Mouse (Mus musculus) thymus, postnatal 4 days (tissue): ENCODE measurements around the gene Wnt5b.
A peak's percentile ranks its signal among the peaks of the same experiment; 100 is the strongest.

ENCODE experiments used
- DNase-seq: peaks from one replicate; pipeline ENCODE4 v3.0.0; 2021

Gene Wnt5b

DNA sequence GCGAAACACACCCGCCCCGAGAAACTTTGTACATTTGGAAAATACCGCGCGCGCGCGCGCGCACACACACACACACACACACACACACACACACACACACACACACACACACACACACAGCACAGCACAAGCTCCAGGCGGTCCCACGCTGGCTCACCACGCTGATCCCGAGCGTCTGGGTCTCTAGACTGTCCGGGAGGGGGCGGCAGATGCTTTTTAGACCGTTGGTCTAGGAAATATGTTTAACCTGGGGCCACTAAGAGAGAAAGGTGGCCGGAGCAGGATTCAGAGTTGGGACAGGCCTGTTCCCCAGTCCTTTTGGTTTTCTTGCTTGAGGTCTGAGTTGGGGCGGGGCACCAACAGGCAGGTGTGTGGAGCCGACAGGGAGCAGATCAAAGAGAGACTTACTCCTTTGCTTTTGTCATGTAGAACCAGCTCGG, 95.1 kb downstream of the Wnt5b start:
- DNase-seq = peak; percentile 77

DNA sequence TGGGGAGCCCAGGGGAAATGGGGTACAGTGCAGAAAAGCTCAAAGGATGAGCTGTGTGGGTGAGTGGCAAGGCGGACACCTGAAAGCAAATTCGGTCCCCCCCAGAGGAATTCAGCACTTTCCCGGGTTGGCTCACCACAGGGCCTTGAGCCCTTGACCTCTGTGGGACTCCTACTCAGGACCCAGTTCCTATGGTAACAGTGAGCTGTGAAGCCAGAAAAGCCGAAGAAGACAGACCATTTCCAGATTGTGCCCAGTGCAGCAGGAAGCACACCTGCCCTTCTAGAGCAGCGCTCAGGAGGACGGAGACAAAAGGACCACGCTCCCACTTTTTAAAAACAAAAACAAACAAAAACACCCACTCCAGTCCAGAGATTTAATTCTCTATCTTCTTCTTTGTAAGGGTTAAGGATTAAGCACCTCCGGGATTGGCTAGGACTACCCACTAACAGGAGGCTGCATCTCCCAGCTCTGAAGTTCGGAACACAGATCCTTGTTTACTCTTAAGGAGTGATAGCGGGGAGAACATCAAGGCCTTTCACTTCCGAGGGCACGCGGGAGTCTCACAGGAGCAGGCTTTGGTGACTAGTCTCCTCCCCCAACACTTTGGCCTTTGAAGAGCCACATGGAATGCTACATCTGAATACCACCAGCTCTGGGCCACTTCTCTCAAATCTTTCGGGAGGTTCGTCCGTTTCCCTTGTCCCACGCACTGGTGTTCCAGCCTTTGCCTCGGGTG, 95.7 kb downstream of the Wnt5b start:
- DNase-seq = no peak

DNA sequence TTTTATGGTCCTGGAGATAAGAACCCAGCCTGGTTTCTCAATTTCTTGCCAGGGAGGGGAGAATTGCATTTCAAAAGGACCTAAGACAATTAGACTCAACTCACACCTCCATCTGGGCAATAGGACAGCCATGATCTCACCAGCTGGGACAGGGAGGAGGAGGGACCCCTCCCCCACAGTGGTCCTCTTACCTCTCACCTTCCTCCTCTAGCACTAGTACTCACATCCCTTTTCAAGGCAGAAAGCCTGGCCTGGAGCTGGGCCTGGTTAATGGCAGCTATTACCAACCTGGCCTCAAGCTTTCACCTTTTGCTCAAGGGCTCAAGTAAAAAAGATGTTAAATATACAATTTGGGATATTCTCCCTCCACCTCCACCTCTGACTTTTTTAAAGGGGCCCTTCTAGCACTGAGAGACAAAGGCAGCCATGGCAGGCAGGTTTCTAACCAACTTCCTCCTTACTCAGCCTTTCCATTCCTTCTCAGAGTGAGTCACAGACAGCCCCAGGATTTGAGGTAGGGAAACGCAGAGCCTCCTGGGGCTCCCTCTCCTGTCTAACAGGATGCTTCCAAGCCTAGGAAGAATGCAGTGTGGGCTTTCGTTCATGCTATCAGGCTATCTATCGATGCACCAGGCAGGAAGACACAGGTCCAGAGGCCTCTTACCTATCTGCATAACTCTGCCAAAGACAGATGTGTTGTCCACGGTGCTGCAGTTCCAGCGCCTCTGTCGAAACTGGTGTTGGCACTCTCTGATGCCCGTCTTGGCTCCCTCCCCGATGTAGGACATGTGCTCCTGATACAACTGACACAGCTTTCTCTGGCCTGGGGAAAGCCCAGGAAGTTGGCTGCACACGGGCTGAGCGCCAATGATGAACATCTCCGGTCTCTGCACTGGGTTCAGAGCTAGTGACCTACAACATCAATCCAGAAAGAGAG, 98.2 kb downstream of the Wnt5b start:
- no peak for DNase-seq

DNA sequence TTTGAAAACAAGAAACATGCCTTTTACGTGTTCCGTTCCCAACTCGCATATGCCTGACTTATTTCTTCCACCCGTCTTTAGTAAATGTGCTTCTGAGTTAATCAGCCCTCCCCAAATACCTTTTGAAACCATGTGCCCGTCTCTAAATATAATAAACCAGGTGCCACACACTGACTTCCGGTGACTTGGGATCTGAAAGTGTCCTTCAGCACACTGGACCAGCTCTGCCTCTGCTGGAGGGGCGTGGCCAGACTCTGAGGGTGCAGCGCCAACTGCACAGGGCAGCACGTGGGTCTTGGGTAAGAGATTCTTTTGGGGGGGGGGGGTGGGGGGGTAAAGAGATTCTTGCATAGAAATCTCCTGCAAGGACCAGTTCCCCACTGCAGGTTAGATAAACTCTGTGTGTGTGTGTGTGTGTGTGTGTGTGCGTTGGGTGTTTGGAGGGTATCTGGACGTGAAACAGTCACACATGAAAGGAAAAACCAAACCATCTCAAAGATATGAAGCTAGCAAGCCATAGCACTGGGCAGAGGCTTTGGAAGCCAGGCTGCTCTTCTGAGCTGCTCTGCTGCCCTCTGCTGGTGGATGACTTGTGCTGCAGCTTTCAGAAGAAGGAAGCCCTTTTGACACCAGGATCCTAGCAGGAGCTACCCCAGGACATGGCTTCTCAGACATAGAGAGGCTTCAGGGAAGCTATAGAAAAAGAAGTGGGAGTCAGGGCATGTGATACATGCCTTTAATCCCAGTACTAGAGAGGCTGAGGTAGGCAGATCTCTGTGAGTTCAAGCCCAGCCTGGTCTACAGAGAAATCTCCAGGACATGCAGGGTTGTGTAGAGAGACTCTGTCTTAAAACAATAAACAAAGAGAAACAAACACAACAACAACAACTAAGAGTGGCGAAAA, 100.2 kb downstream of the Wnt5b start:
- DNase-seq = peak; percentile 88

DNA sequence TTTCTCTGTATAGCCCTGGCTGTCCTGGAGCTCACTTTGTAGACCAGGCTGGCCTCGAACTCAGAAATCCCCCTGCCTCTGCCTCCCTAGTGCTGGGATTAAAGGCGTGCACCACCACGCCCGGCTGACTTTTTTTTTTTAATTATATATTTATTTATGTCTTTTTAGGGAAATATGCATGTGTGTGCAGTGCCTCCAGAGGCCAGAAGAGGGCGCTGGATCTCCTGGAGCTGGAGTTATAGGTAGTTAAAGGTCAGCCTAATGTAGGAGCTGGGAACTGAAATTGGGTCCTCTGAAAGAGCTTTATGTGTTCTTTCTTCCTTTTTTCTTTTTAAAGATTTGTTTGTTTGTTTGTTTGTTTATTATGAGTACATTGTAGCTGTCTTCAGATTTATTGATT, 101.4 kb downstream of the Wnt5b start:
- peak; percentile 40 for DNase-seq

DNA sequence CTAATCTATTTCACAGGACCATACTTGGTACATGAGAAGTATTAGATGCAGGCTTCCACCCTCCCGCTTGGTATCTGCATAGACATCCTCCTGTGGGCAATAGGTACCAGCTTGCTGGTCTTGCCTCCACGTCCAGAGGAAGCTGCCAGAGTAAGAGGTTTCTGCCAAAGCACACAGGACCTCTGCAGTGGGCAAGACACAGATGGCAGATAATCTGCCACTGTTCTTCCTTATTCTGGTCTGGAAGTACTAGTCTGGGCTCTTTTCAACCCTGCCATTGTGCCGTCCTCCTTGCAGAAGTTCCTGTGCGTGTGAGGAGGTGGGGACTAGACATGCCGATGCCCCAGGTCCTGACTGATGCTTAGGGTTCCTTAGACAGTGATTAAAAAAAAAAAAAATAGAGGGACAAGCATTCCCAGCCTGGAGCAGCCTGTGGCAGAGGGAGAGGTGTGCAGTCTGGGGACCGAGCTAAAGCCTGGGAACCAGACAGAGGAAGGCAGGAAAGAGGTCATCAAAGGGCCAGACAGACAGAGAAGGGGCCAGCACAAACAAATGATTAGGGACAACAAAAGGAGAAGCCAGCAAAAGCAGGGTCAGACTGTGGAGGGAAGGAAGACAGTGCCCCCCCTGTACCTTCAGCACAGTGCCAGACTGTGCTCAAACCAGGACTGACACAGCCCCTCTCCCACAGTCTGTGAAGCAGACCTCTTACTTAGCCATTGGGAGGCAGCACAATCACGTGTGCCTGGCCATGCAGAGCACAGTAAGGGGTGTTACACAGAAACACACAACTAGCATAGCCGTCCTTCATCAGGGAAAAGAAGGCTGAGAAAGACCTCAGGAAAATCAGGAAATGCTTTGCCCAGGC, 106.0 kb downstream of the Wnt5b start:
- DNase-seq = no peak

DNA sequence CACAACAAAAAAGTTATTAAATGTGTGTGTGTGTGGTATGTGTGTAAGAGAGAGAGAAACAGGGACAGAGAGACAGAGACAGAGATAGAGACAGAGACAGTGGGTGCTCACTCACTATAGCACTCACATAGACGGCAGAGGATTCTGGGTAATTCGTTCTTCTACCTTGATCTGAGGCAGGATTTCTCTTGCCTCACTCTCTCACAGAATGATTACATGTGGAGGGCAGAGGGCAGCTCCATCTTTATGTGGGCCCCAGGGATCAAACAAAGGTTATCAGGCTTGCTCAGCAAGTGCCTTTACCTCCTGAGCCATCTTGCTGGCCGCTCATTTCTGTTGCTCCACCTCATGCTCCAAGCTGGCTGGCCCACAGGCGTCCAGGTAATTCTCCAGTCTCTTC, 109.8 kb downstream of the Wnt5b start:
- no peak for DNase-seq

DNA sequence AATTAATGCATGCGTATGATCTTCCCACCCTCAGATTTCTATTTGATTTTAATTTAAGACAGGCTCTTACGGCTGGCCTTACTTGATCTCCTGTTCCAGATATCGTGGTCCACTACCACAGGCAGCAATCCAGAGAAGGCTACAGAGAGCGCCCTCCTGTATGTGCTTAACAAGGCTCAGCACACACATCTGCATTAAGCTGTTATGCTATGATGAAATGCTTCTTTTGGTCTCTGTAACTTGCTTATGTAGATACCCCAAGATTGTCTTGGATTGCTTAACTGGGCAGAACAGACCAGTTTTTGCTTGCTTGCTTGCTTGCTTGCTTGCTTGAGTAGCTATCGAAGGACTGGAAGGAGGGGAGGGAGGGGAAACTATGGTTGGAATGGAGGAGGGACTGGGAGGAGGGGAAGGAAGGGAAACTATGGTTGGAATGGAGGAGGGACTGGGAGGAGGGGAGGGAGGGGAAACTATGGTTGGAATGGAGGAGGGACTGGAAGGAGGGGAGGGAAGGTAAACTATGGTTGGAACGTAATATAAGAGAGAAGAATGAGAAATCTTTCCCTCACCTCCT, 112.3 kb downstream of the Wnt5b start:
- no peak for DNase-seq

DNA sequence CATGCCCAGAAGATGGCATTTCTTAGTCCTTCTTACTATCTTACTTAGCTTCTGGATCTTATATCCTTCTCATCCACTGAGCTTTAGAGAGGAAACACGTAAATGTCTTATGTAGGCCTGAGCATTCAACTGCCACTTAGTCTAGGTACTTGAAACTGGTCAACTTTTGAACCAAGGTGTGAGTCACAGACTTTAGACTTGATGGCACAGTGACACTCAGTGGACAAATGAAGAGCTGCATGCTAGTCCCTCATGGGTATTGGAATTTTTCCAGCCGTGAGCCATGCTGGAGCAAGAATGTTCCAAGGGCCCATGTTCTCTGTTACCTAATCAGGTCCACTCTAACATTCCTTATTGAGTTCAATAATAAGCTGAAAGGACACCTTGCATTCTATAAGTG, 113.6 kb downstream of the Wnt5b start:
- DNase-seq = peak; percentile 68

DNA sequence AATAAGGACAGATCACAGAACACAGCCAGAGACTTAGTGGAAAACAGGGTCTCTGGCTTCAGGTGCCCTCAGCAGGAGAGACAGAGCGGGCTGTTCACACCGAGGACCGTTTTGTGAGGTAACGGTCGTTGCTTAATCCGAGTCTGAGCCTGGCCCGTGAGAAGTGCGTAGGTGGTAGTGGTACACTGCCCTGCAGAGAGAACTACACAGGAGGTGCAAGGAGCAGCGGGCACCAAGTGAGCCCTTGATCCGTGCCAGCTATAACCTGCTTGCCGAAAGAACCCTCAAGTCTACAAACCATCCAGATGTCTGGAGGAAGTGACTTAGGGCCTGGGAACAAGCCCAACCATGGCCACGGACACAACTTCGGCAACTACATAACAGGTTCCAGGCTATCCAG, 114.8 kb downstream of the Wnt5b start:
- DNase-seq = no peak

DNA sequence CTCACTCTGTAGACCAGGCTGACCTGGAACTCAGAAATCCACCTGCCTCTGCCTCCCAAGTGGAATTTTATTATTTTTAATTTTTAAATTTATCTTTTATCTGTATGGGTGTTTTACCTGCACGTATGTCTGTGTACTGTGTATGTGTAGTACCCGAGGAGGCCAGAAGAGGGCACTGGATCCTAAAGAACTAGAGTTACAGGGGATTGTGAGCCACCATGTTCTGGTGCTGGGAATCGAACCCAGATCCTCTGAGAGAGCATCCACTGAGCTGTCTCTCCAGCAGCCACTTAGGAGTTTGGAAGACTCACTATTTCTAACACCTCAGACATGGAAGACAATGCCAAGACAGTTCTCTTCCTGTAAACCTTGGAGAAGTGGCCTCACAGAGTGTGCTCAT, 115.5 kb downstream of the Wnt5b start:
- peak; percentile 75 for DNase-seq

DNA sequence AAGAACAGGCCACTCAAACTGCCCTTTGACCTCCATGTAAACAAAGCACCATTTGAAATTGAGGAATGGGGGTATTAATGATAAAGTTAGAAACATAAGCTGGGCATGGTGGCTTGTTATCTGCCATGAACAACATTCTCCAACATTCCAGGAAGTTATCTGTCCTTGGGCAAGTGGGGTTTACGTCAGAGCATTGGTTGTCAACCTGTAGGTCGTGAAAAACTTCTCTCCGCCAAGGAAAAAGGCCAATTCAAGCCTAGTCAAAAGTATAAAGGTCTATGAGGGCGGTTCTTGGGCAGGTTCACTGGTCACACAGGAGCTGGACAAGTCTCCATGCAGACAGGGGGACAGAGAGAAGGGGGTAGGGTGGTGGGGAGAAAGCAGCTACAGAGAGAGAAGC, 123.1 kb downstream of the Wnt5b start:
- no peak for DNase-seq

DNA sequence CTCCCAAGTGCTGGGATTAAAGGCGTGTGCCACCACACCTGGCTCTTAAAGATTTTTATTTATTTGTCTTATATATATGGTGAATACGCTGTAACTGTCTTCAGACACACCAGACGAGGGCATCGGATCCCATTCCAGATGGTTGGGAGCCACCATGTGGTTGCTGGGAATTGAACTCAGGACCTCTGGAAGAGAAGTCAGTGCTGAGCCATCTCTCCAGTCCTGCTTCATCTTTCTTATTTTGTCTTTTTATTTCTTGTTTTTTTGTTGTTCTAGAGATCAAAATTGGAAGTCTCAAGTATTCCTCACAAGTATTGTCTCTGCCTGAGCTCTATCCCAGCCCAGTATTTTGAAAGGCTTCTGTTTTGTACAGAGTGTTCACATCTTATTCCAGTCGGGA, 123.8 kb downstream of the Wnt5b start:
- DNase-seq = no peak

DNA sequence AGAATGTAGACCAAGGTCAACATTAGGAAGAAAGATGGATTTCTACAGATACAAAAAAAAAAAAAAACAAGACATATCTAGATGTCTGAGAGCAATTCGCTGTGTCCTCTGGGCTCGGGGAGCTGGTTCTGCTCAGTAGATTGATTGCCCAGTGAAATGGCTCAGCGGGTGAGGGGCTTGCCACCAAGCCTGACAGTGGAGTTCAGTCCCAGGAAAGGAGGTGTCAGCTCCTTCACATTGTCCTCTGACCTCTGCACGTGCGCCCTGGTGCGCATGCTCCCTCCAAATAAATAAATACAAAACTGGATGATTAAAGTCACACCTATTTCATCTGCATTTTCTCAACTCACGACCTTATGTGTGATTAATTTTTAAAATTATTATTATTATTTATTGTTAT, 124.7 kb downstream of the Wnt5b start:
- DNase-seq = no peak

DNA sequence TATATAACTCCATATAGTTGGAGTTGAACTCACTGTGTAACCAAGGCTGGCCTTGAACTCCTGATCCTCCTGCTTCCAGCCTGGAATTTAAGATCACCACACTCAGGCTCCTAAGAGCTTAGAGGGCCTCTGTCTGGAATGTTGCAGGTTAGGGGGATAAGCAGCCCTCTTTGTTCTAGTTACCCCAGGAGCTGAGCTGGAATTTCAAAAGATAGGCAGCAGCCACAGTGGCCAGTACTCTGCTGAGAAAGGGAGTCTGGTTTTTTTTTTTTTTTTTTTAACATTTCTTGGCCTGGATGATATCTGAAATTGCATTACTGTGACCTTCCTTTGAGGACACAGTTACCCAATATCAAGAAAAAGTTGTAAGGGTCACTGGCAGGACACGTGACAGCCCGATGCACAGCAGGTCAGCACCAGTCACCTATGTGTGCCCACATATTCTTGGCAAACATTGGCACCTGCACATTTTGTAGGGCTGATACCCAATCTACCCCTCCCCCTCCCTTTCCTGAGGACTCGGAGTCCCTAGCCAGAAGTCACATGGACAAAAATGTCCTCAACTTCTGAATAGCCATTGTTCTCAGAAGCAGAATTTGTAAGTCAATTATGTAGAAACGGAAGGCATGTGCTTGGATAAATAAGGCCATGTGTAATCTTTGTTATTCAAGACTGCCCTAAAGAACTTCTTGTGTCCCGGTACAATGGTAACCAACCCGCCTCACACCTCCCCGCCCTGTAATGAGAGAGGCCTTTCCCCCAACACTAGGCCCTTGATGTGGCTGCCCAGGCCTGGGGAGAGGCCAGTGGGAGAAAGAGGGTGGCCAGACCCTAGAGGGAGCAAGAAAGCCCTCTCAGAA, 125.5 kb downstream of the Wnt5b start:
- no peak for DNase-seq

DNA sequence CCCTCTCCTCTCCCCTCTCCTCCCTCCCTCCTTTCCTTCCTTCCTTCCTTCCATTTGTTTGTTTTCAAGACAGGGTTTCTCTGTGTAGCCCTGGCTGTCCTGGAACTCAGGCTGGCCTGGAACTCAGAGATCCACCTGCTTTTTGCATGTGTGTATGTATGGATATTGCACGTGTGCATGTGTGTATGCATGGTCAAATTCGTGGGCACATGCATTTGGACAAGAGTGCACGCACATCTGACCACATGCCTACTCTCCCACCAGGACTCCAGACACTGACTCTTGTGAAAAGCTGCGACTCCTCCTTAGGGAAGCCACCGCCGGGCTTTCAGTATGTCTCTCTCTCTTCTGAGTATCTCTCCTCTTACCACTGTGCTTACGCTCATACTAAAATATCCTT, 126.3 kb downstream of the Wnt5b start:
- no peak for DNase-seq

DNA sequence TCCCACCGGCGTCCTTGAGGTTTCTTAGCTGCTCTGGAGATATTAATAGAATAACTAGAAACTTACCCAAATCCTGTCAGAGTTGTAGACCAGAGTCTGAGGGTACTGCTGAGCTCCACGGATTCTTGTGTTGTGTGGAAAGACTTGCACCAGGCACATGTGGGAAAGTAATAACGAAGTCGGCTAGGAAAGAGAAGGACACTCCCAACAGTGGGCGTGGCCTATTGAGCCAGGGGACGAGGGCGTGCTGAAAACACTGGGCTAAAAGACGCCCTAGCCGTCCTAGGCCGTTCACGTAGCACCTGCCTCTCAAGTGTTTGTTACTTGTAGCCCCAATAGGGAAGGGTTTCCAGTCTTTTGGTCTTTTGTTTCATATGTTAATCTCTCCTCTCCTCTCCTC, 126.8 kb downstream of the Wnt5b start, which contains the start of gene Adipor2:
Gene Adipor2 (minus strand): TSS at position 351 of the 400 bp plus-strand sequence.
- peak; percentile 44 for DNase-seq

DNA sequence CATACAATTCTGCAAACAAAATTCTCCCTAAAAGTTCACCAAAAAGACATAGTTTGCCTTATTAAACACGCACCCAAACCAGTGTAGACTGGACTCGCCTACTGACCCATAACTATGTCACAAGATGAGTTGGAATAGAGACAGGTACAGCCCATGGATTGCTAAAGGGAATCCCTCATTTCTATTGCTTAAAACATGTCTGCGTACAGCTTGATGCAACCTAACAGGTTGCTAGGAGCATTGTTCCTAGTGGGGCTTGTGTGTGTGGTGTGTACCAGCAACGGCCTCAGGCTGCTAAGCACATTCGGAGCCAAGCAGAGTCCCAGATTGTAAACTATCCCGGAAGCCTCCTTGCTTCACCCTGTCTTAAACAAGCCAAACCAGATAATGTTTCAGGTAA, 127.5 kb downstream of the Wnt5b start:
- no peak for DNase-seq

DNA sequence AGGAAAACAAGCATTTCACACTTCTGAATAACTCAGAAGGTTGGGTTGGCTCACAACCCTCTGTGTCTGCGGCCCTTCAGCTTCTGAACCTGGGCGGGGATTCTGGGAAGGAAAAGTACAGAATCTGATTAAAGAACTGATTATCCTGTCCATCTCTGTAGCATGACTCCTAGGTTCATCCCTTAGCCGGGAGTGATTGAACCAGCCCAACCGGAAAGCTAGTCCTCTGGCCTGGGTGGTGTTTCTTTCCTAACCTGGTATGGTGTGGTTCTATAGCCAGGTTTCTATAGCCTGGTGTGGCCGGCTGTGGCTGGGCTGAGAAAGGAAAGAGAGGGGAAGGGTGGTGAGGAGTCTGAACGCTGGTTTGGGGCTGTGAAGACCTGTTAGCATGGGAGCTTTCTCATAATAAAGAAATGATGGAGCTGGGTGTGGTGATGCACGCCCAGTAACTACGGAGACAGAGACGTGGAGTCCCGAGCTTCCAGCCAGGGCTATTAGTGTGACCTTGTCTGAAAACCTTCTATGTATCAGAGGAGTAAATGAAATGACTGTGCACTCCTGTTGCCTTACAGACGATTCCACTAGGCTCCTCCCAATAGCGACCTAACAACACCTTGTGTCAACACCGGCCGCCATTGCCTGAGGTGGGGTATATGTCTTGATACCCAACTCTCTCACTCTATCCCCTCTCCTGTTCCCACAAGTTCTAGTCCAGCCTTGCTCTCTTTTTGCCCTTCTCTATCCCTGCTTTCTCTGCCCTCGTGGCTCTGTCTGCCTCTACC, 129.7 kb downstream of the Wnt5b start:
- no peak for DNase-seq

DNA sequence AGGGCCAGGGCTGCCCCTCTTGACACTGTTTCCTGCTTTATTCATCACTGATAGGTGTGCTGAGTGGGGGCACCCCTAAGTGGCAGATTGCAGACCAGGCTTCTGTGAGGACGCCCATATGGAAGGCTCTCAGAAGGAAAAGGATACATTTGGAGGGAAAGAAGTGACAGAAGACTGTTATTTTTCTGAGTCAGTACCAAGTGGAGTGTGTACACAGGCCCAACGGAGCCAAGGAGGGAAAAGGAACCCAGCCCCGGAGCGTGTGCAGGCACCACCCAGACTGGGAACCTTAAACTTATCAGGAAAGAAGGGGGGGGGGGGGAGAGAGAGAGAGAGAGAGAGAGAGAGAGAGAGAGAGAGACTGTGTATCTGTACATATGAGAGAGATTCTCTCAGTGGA, 131.6 kb downstream of the Wnt5b start:
- DNase-seq = no peak
